Mouse (Mus musculus): ENCODE measurements around the gene Actl10. TPM values are rescaled to one million over a fixed set of nuclear protein-coding genes. Genes with fewer than 3 reads are reported as not detected.

Actl10 gene
- polyA plus RNA-seq, 1 experiment: not detected

- WGBS: 81% methylated on average over 3 of the region's 3 CpGs
- no peak overlapping the region for H3K4me3 ChIP-seq (replicated peaks; ENCODE audit: control insufficient read depth, low read depth, low read length)
- H3K27ac ChIP-seq (ENCODE audit: control insufficient read depth, insufficient read depth, low read depth, low read length, poor library complexity): no peak overlapping the region
- H3K4me1 ChIP-seq (ENCODE audit: control insufficient read depth, insufficient read depth, low read length): no peaks in the 10 kb centered on the region
- no peak for TF ChIP-seq POLR2A (IDR thresholded peaks at IDR 0.05; ENCODE audit: borderline replicate concordance, control insufficient read depth, low read depth, low read length)
- no peak for TF ChIP-seq CTCF (IDR thresholded peaks at IDR 0.05; ENCODE audit: control insufficient read depth, insufficient read depth, low read length)
Observed at GRCm38 (mm10) chr2:154591239-154591638, 39.7 kb downstream of the Actl10 start.

DNA sequence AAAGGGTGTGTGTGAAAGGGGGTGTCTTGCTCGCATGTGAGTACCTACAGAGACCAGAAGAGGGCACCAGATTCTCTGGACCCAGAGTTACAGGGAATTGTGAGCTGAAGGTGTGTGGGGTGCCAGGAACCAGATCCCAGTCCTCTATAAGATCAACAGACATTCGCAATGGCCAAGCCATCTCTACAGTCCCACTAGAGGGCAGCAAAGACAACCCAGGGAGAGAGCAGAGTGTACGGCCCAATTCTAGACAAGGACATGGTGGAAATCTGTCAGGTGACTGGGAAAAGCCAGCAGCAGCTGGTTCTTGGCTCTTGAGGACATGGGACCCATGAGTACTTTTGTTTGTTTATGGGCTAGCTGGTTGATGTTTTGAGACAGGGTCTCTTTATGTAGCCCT lies 41.4 kb downstream of the Actl10 start:
- WGBS: 72% methylated on average over 3 of the region's 3 CpGs
- TF ChIP-seq CTCF (IDR thresholded peaks at IDR 0.05; ENCODE audit: control insufficient read depth, insufficient read depth, low read length): peak; percentile 80
- no peak for TF ChIP-seq POLR2A (IDR thresholded peaks at IDR 0.05; ENCODE audit: borderline replicate concordance, control insufficient read depth, low read depth, low read length)
- H3K27ac ChIP-seq (ENCODE audit: control insufficient read depth, insufficient read depth, low read depth, low read length, poor library complexity): no peak overlapping the region

DNA sequence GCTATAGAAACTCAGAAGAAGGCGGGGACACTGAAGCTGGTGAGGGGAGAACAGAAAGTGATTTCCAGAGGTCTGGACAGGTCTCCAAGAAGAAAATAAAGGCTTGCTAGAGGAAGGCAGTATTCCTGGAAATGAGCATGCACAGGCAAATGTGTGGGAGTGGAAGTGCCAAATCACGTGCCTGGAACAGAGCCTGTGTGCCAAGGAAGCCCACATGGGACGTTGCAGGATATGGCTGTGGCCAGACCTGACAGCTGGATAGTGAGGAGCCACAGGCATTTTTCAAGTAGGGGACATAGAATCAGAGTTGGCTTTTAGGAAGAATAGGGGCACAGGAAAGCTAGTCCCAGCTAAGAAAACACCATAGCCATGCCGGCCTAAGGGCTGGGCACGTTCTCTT lies 44.2 kb downstream of the Actl10 start:
- Histone ChIP-seq H3K4me3 (replicated peaks; ENCODE audit: control insufficient read depth, low read depth, low read length) (no peak overlapping the region), H3K4me1 (ENCODE audit: control insufficient read depth, insufficient read depth, low read length) (no peaks in the 10 kb centered on the region), H3K27ac (ENCODE audit: control insufficient read depth, insufficient read depth, low read depth, low read length, poor library complexity) (no peak overlapping the region)
- WGBS: 82% methylated on average over 5 of the region's 5 CpGs
- TF ChIP-seq CTCF (IDR thresholded peaks at IDR 0.05; ENCODE audit: control insufficient read depth, insufficient read depth, low read length): no peak
- no peak for TF ChIP-seq POLR2A (IDR thresholded peaks at IDR 0.05; ENCODE audit: borderline replicate concordance, control insufficient read depth, low read depth, low read length)

More for the DNA sequence above, 41.4 kb downstream of the Actl10 start:
- H3K4me3 ChIP-seq (replicated peaks; ENCODE audit: control insufficient read depth, low read depth, low read length): no peak overlapping the region
- H3K4me1 ChIP-seq (ENCODE audit: control insufficient read depth, insufficient read depth, low read length): no peaks in the 10 kb centered on the region

DNA sequence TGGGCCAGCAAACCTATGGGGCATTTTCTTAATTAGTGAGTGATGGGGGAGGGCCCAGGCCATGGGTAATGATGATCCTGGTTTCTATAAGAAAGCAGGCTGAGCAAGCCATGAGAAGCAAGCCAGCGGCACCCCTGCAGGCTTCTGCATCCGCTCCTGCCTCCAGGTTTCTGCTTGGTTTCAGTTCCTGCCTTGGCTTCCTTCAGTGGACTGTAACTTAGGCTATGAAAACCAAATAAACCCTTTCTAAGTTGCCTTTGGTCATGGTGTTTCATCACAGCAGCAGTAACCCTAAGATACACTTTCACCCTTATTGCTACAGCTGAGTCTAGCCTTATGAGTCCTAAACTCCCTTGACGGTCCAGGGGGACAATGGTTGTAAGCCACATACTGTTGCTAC lies 45.8 kb downstream of the Actl10 start:
- TF ChIP-seq POLR2A (IDR thresholded peaks at IDR 0.05; ENCODE audit: borderline replicate concordance, control insufficient read depth, low read depth, low read length): no peak
- no peak for TF ChIP-seq CTCF (IDR thresholded peaks at IDR 0.05; ENCODE audit: control insufficient read depth, insufficient read depth, low read length)
- H3K4me3 ChIP-seq (replicated peaks; ENCODE audit: control insufficient read depth, low read depth, low read length): no peak overlapping the region
- WGBS: 59% methylated on average over 3 of the region's 3 CpGs
- no peaks in the 10 kb centered on the region; the same call in 1 of the 2 replicates for H3K4me1 ChIP-seq (ENCODE audit: control insufficient read depth, insufficient read depth, low read length)
- no peak overlapping the region for H3K27ac ChIP-seq (ENCODE audit: control insufficient read depth, insufficient read depth, low read depth, low read length, poor library complexity)

GRCm38 (mm10) chr2:154600586-154600985 lies 49.0 kb downstream of the Actl10 start:
- Histone ChIP-seq H3K27ac (ENCODE audit: control insufficient read depth, insufficient read depth, low read depth, low read length, poor library complexity) (no peak overlapping the region), H3K4me3 (replicated peaks; ENCODE audit: control insufficient read depth, low read depth, low read length) (no peak overlapping the region), H3K4me1 (ENCODE audit: control insufficient read depth, insufficient read depth, low read length) (no peaks in the 10 kb centered on the region; the same call in 1 of the 2 replicates)
- no peak for TF ChIP-seq CTCF (IDR thresholded peaks at IDR 0.05; ENCODE audit: control insufficient read depth, insufficient read depth, low read length)
- TF ChIP-seq POLR2A (IDR thresholded peaks at IDR 0.05; ENCODE audit: borderline replicate concordance, control insufficient read depth, low read depth, low read length): no peak
- 81% methylated on average over 6 of the region's 6 CpGs for WGBS

GRCm38 (mm10) chr2:154601324-154601723 lies 49.7 kb downstream of the Actl10 start:
- H3K4me1 ChIP-seq (ENCODE audit: control insufficient read depth, insufficient read depth, low read length): no peaks in the 10 kb centered on the region; the same call in 1 of the 2 replicates

More at GRCm38 (mm10) chr2:154601324-154601723, 49.7 kb downstream of the Actl10 start:
- WGBS: 54% methylated on average over 3 of the region's 3 CpGs
- Histone ChIP-seq H3K4me3 (replicated peaks; ENCODE audit: control insufficient read depth, low read depth, low read length) (no peak overlapping the region), H3K27ac (ENCODE audit: control insufficient read depth, insufficient read depth, low read depth, low read length, poor library complexity) (no peak overlapping the region)
- no peak for TF ChIP-seq POLR2A (IDR thresholded peaks at IDR 0.05; ENCODE audit: borderline replicate concordance, control insufficient read depth, low read depth, low read length)
- no peak for TF ChIP-seq CTCF (IDR thresholded peaks at IDR 0.05; ENCODE audit: control insufficient read depth, insufficient read depth, low read length)

Other genes starting within 250 kb of the Actl10 start
- gene Bpifb9b, start 244.5 kb upstream of the Actl10 start, polyA plus RNA-seq (2011; ENCODE audit: insufficient read depth, insufficient read length, low replicate concordance, missing spikeins): not detected in 2 replicates
- 4.4 and 16.3 TPM in 2 replicates for gene Cdk5rap1, start 178.8 kb upstream of the Actl10 start, polyA plus RNA-seq (2011; ENCODE audit: insufficient read depth, insufficient read length, low replicate concordance, missing spikeins)
- gene Snta1, start 143.7 kb upstream of the Actl10 start, polyA plus RNA-seq (2011; ENCODE audit: insufficient read depth, insufficient read length, low replicate concordance, missing spikeins): 3.3 and 3.6 TPM in 2 replicates
- 6.7 and 16.4 TPM in 2 replicates for gene Cbfa2t2, start 115.3 kb upstream of the Actl10 start, polyA plus RNA-seq (2011; ENCODE audit: insufficient read depth, insufficient read length, low replicate concordance, missing spikeins)
- not detected in 2 replicates for gene 1700003F12Rik, start 4.7 kb upstream of the Actl10 start, polyA plus RNA-seq (2011; ENCODE audit: insufficient read depth, insufficient read length, low replicate concordance, missing spikeins)
- gene Necab3, start 7.1 kb downstream of the Actl10 start, polyA plus RNA-seq (2011; ENCODE audit: insufficient read depth, insufficient read length, low replicate concordance, missing spikeins): 3.5 and 5.3 TPM in 2 replicates
- 49.6 and 63.0 TPM in 2 replicates for gene E2f1, start 18.1 kb downstream of the Actl10 start, polyA plus RNA-seq (2011; ENCODE audit: insufficient read depth, insufficient read length, low replicate concordance, missing spikeins)
- 11.3 and 12.1 TPM in 2 replicates for gene Pxmp4, start 51.9 kb downstream of the Actl10 start, polyA plus RNA-seq (2011; ENCODE audit: insufficient read depth, insufficient read length, low replicate concordance, missing spikeins)
- 1.8 and 2.6 TPM in 2 replicates for gene Zfp341, start 61.5 kb downstream of the Actl10 start, polyA plus RNA-seq (2011; ENCODE audit: insufficient read depth, insufficient read length, low replicate concordance, missing spikeins)
- gene 4930519P11Rik, start 61.7 kb downstream of the Actl10 start, polyA plus RNA-seq (2011; ENCODE audit: insufficient read depth, insufficient read length, low replicate concordance, missing spikeins): not detected in 2 replicates
- 132 and 162 TPM in 2 replicates for gene Chmp4b, start 99.9 kb downstream of the Actl10 start, polyA plus RNA-seq (2011; ENCODE audit: insufficient read depth, insufficient read length, low replicate concordance, missing spikeins)
- not detected in 2 replicates for gene Gm14214, start 218.3 kb downstream of the Actl10 start, polyA plus RNA-seq (2011; ENCODE audit: insufficient read depth, insufficient read length, low replicate concordance, missing spikeins)
- 97.9 and 104 TPM in 2 replicates for gene Raly, start 239.3 kb downstream of the Actl10 start, polyA plus RNA-seq (2011; ENCODE audit: insufficient read depth, insufficient read length, low replicate concordance, missing spikeins)
- not detected in 2 replicates for gene a, start 239.6 kb downstream of the Actl10 start, polyA plus RNA-seq (2011; ENCODE audit: insufficient read depth, insufficient read length, low replicate concordance, missing spikeins)